Mouse (Mus musculus) brain, embryonic 14.5 days (tissue): ENCODE measurements around the gene Hoxa3.

Experiments used
- CTCF ChIP-seq: fragments of 200-500 bp; IDR thresholded peaks from 2 replicates; pipeline ENCODE4 v1.5.1; 2012; ENCODE audit warnings: inconsistent platforms, mild to moderate bottlenecking, moderate library complexity, borderline replicate concordance; ENCODE audit not compliant: insufficient read depth, insufficient read length; ENCODE audit errors: extremely low read depth
- POLR2A ChIP-seq: fragments of 200-500 bp; IDR thresholded peaks from 2 replicates; pipeline ENCODE4 v1.6.1; 2012; ENCODE audit warnings: mild to moderate bottlenecking, inconsistent platforms, borderline replicate concordance; ENCODE audit not compliant: poor library complexity, insufficient read depth, insufficient read length, severe bottlenecking; ENCODE audit errors: extremely low read depth

DNA sequence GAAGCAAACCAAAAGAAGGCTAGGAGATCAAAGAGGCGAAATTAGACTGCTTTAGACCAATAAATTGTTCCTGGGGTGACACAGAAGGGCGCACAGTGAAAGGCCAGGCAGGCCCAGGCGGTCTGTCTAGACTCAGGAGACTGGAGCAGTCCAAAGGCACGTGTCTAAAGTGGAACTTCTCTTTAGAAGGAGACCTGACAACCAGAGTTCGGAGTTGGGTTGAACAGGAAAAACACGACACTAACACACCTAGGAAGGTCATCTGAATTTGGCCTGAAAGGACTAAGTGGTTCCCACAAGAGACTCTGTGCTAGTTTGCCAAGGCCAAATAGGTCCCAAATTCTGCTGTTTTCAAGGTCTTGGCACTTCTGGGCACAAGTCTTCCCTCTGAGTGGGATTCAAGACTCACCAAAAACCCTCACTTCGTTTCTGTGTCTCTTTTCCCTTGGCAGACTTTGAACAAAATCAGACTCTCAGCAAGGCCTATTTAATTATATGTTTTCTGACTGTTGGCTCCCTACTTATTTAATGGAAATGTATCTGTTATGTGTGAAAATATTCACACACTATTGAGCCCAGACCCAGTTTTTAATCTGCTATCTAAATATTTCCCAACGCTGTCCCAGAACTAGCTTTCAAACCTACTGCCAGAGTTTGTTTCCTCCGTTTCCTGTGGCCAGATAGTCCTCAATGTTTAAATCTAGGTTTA is 6.3 kb upstream of the Hoxa3 start:
- TF ChIP-seq CTCF (no peak), POLR2A (no peak)
